Mouse (Mus musculus) embryonic stem cell, embryonic (primary cell): ENCODE measurements around the gene Treh.

Experiments used
- CTCF ChIA-PET, 4 experiments: fragments of 300-600 bp in 2 of 4; fragments of 350-600 bp in 2 of 4; sonication (Branson Sonifier 250); formaldehyde crosslinking; loops; one replicate each; lab custom pipeline; 2022; ENCODE audit warnings: inconsistent platforms in 2 of 4; lab: Charles Lee
- POLR2A ChIA-PET, 4 experiments: fragments of 300-600 bp in 2 of 4; fragments of 350-600 bp in 2 of 4; sonication (Branson Sonifier 250); formaldehyde crosslinking; loops; one replicate each; lab custom pipeline; 2022; ENCODE audit warnings: antibody characterized with exemption in 4 of 4, inconsistent platforms in 1 of 4; lab: Charles Lee

Treh gene

GRCm38 (mm10) chr9:44717822-44718242 lies 44.8 kb downstream of the Treh start:
- CTCF ChIA-PET, result interaction anchor here in 3 of 4 experiments (0.5 to 1.6 kb wide), 4 partner anchors 32 to 907 kb away, joined by 3 to 8 read pairs (median 4); no protein-coding TSS in a partner anchor
- POLR2A ChIA-PET, result interaction anchor here in 2 of 4 experiments (0.7 to 1.6 kb wide), 4 partner anchors 9 to 46 kb away, joined by 3 to 5 read pairs (median 4); no protein-coding TSS in a partner anchor

GRCm38 (mm10) chr9:44718937-44719631 lies 46.1 kb downstream of the Treh start:
- POLR2A ChIA-PET, result interaction anchor here in 2 of 4 experiments (0.5 to 1.1 kb wide), 3 partner anchors 16 to 179 kb away, joined by 3 to 5 read pairs (median 3); no protein-coding TSS in a partner anchor
- CTCF ChIA-PET, result interaction anchor here in 3 of 4 experiments (0.7 to 1.6 kb wide), 3 partner anchors 34 to 63 kb away, joined by 3 to 8 read pairs (median 3); no protein-coding TSS in a partner anchor

- POLR2A ChIA-PET, result interaction anchor here in 2 of 4 experiments (0.6 to 2.5 kb wide), 3 partner anchors 10 to 30 kb away, joined by 5 to 7 read pairs (median 5); partner anchors contain the start of gene Phldb1 (in 1 of the 2)
- CTCF ChIA-PET, result interaction anchor here in 1 of 4 experiments (1.4 kb wide), 1 partner anchor 11 kb away, joined by 3 read pairs; no protein-coding TSS in a partner anchor
These were observed 46.8 kb downstream of the Treh start for GRCm38 (mm10) chr9:44719632-44720357.

GRCm38 (mm10) chr9:44720358-44721153 lies 47.5 kb downstream of the Treh start:
- POLR2A ChIA-PET, result interaction anchor here in 2 of 4 experiments (0.6 to 2.5 kb wide), 7 partner anchors 11 to 637 kb away, joined by 3 to 7 read pairs (median 5); partner anchors contain the start of genes Ccdc84 (in 1 of the 2) and Phldb1 (in 1 of the 2)
- CTCF ChIA-PET, result interaction anchor here in 3 of 4 experiments (0.6 to 1.5 kb wide), 10 partner anchors 11 to 1473 kb away, joined by 3 to 9 read pairs (median 4); no protein-coding TSS in a partner anchor

- CTCF ChIA-PET, result interaction anchor here (0.6 to 1.5 kb wide), 15 partner anchors 12 to 1474 kb away, joined by 3 to 9 read pairs (median 4); no protein-coding TSS in a partner anchor
- POLR2A ChIA-PET, result interaction anchor here in 2 of 4 experiments (0.6 to 2.5 kb wide), 9 partner anchors 12 to 638 kb away, joined by 3 to 7 read pairs (median 4); partner anchors contain the start of genes Arcn1 (in 1 of the 2), Ccdc84 (in 1 of the 2), Ift46 (in 1 of the 2) and Phldb1 (in 1 of the 2)
These were observed 48.3 kb downstream of the Treh start for GRCm38 (mm10) chr9:44721154-44721876.

- POLR2A ChIA-PET, result interaction anchor here in 2 of 4 experiments (0.8 to 2.5 kb wide), 6 partner anchors 12 to 303 kb away, joined by 3 to 7 read pairs (median 4); partner anchors contain the start of genes Arcn1 (in 1 of the 2), Ccdc84 (in 1 of the 2), Ift46 (in 1 of the 2) and Phldb1 (in 1 of the 2)
These were observed 48.8 kb downstream of the Treh start for GRCm38 (mm10) chr9:44721877-44722186.

GRCm38 (mm10) chr9:44722575-44722974 lies 49.5 kb downstream of the Treh start:
- ChIA-PET CTCF (interaction anchor here in 2 of 4 experiments (0.8 to 1.3 kb wide), 4 partner anchors 13 to 67 kb away, joined by 3 to 9 read pairs (median 4); no protein-coding TSS in a partner anchor), POLR2A (interaction anchor here in 1 of 4 experiments (0.6 to 2.6 kb wide), 4 partner anchors 11 to 137 kb away, joined by 3 to 11 read pairs (median 6); no protein-coding TSS in a partner anchor)

More at GRCm38 (mm10) chr9:44721877-44722186, 48.8 kb downstream of the Treh start:
- CTCF ChIA-PET, result interaction anchor here in 3 of 4 experiments (0.6 to 1.5 kb wide), 8 partner anchors 12 to 268 kb away, joined by 3 to 9 read pairs (median 4); no protein-coding TSS in a partner anchor

- ChIA-PET POLR2A (interaction anchor here in 1 of 4 experiments (0.6 to 2.6 kb wide), 3 partner anchors 11 to 137 kb away, joined by 3 to 11 read pairs (median 4); no protein-coding TSS in a partner anchor), CTCF (interaction anchor here (0.6 to 1.2 kb wide), 5 partner anchors 13 to 67 kb away, joined by 3 to 6 read pairs (median 3); no protein-coding TSS in a partner anchor)
These were observed 50.0 kb downstream of the Treh start for GRCm38 (mm10) chr9:44723008-44723407.

GRCm38 (mm10) chr9:44723521-44724041 lies 50.5 kb downstream of the Treh start:
- ChIA-PET CTCF (interaction anchor here (0.6 to 1.2 kb wide), 5 partner anchors 14 to 68 kb away, joined by 3 to 6 read pairs (median 3); no protein-coding TSS in a partner anchor), POLR2A (interaction anchor here in 3 of 4 experiments (0.7 to 2.6 kb wide), 5 partner anchors 10 to 120 kb away, joined by 3 to 11 read pairs (median 3); partner anchors contain the start of genes Ddx6 (in 1 of the 3) and Phldb1 (in 1 of the 3))

- ChIA-PET CTCF (interaction anchor here in 3 of 4 experiments (0.5 to 1.2 kb wide), 3 partner anchors 14 to 593 kb away, joined by 4 to 6 read pairs (median 5); no protein-coding TSS in a partner anchor), POLR2A (interaction anchor here in 3 of 4 experiments (0.7 to 2.6 kb wide), 5 partner anchors 8 to 120 kb away, joined by 3 to 11 read pairs (median 3); partner anchors contain the start of genes Ddx6 (in 1 of the 3) and Phldb1 (in 1 of the 3))
These were observed 51.2 kb downstream of the Treh start for GRCm38 (mm10) chr9:44724223-44724622.

- POLR2A ChIA-PET, result interaction anchor here in 2 of 4 experiments (1.0 to 2.6 kb wide), 3 partner anchors 8 to 9 kb away, joined by 3 to 11 read pairs (median 5); no protein-coding TSS in a partner anchor
These were observed 51.6 kb downstream of the Treh start for GRCm38 (mm10) chr9:44724665-44725064.

GRCm38 (mm10) chr9:44726431-44727146 lies 53.6 kb downstream of the Treh start:
- ChIA-PET POLR2A (interaction anchor here in 1 of 4 experiments (1.2 kb wide), 1 partner anchor 41 kb away, joined by 3 read pairs; the partner anchor contains the start of genes Arcn1 and Ift46), CTCF (no interaction called here)

More at GRCm38 (mm10) chr9:44724665-44725064, 51.6 kb downstream of the Treh start:
- CTCF ChIA-PET, result interaction anchor here in 1 of 4 experiments (0.6 kb wide), 1 partner anchor 593 kb away, joined by 6 read pairs; no protein-coding TSS in a partner anchor

GRCm38 (mm10) chr9:44727441-44727840 lies 54.4 kb downstream of the Treh start:
- CTCF ChIA-PET, result interaction anchor here in 1 of 4 experiments (0.6 to 1.0 kb wide), 2 partner anchors 76 to 81 kb away, joined by 3 to 5 read pairs; no protein-coding TSS in a partner anchor
- POLR2A ChIA-PET, result interaction anchor here in 1 of 4 experiments (1.2 to 1.6 kb wide), 2 partner anchors 19 to 40 kb away, joined by 3 to 6 read pairs; partner anchors contain the start of genes Arcn1 and Ift46

GRCm38 (mm10) chr9:44732130-44732549 lies 59.1 kb downstream of the Treh start:
- POLR2A ChIA-PET, result interaction anchor here in 2 of 4 experiments (1.3 to 2.8 kb wide), 2 partner anchors 24 to 36 kb away, joined by 4 to 15 read pairs; partner anchors contain the start of genes Arcn1 (in 1 of the 2) and Ift46 (in 1 of the 2)

More at GRCm38 (mm10) chr9:44732130-44732549, 59.1 kb downstream of the Treh start:
- CTCF ChIA-PET, result interaction anchor here in 2 of 4 experiments (0.6 to 0.8 kb wide), 2 partner anchors 47 to 77 kb away, joined by 4 read pairs; no protein-coding TSS in a partner anchor
